In genomic region chr10:99165751-99166282, GRCm38 (mm10) we compare ENCODE assay signal across 8 mouse cellular contexts. TPM values are rescaled to one million over a fixed set of nuclear protein-coding genes. Genes with fewer than 3 reads are reported as not detected.
DNase-seq lines count a peak whose midpoint lies in the region; ATAC-seq lines count a peak whose summit lies in the region.

No protein-coding gene starts in this region.

- 0 out of 2 replicates have a peak, but pooled peaks cover 2% of the 10 kb centered on the region for H3K4me1 ChIP-seq in liver, embryonic 11.5 days (replicated peaks; ENCODE audit: control insufficient read depth, insufficient read depth, low read length)
- peaks cover 6% of the 10 kb centered on the region; the same call in 1 of the 2 replicates for H3K4me1 ChIP-seq in heart, embryonic 11.5 days (ENCODE audit: control insufficient read depth, insufficient read depth, low read length)
- no peaks in the 10 kb centered on the region for H3K4me1 ChIP-seq in midbrain, embryonic 14.5 days (ENCODE audit: control insufficient read depth, insufficient read depth, low read length)

- peak; percentile 57 for ATAC-seq in liver, embryonic 11.5 days (replicated peaks; ENCODE audit: low FRiP score)
- no peak for ATAC-seq in heart, embryonic 11.5 days (replicated peaks; ENCODE audit: insufficient number of reproducible peaks, low FRiP score, low TSS enrichment)
- no peak for ATAC-seq in activated CD4-positive, CD25-positive, alpha-beta regulatory T cell, adult 4 months
- no peak for ATAC-seq in midbrain, embryonic 14.5 days (ENCODE audit: low FRiP score, low TSS enrichment)

- H3K36me3 ChIP-seq in liver, embryonic 11.5 days (ENCODE audit: control insufficient read depth, insufficient read depth, low read length), result no peaks in the 10 kb centered on the region
- no peaks in the 10 kb centered on the region for H3K36me3 ChIP-seq in heart, embryonic 11.5 days (ENCODE audit: control insufficient read depth, insufficient read depth, low read length)
- H3K36me3 ChIP-seq in midbrain, embryonic 14.5 days (ENCODE audit: control insufficient read depth, insufficient read depth, low read length), result no peaks in the 10 kb centered on the region

- H3K27ac ChIP-seq in liver, embryonic 11.5 days (ENCODE audit: low read depth, low read length), result no peak overlapping the region
- peak overlapping the region; percentile 50; the same call in 1 of the 2 replicates for H3K27ac ChIP-seq in heart, embryonic 11.5 days (ENCODE audit: low read depth, low read length)
- no peak overlapping the region for H3K27ac ChIP-seq in midbrain, embryonic 14.5 days (replicated peaks; ENCODE audit: low read depth, low read length)

- no peak overlapping the region for H3K4me3 ChIP-seq in liver, embryonic 11.5 days (ENCODE audit: low read depth, low read length)
- no peak overlapping the region for H3K4me3 ChIP-seq in heart, embryonic 11.5 days (ENCODE audit: low read depth, low read length)
- H3K4me3 ChIP-seq in midbrain, embryonic 14.5 days (replicated peaks; ENCODE audit: low read depth, low read length), result no peak overlapping the region

- 63% methylated on average over 7 of the region's 7 CpGs for WGBS in liver, embryonic 11.5 days
- WGBS in heart, embryonic 11.5 days (ENCODE audit: insufficient replicate concordance), result 61% methylated on average over 7 of the region's 7 CpGs
- 82% methylated on average over 7 of the region's 7 CpGs for WGBS in midbrain, embryonic 14.5 days

- H3K27me3 ChIP-seq in liver, embryonic 11.5 days (replicated peaks; ENCODE audit: control insufficient read depth, insufficient read depth, low read length), result no peaks in the 10 kb centered on the region
- H3K27me3 ChIP-seq in heart, embryonic 11.5 days (ENCODE audit: control insufficient read depth, insufficient read depth, low read length), result no peaks in the 10 kb centered on the region
- H3K27me3 ChIP-seq in midbrain, embryonic 14.5 days (ENCODE audit: control insufficient read depth, insufficient read depth, low read length), result no peaks in the 10 kb centered on the region

- no peak for DNase-seq in liver, embryonic 11.5 days (ENCODE audit: low spot score)
- DNase-seq in liver, result no peak
- peak; percentile 72 for DNase-seq in kidney, postnatal 14 days
- DNase-seq in retina, embryonic 14.5 days (ENCODE audit: low spot score), result peak; percentile 76
- no peak for DNase-seq in midbrain, embryonic 14.5 days
- no peak for DNase-seq in natural killer cell, adult 2 months (ENCODE audit: low spot score in 2 of 2)

- no peaks in the 10 kb centered on the region for H3K9me3 ChIP-seq in liver, embryonic 11.5 days (ENCODE audit: control insufficient read depth, low read length)
- H3K9me3 ChIP-seq in heart, embryonic 11.5 days (replicated peaks; ENCODE audit: control insufficient read depth, low read length), result no peaks in the 10 kb centered on the region
- H3K9me3 ChIP-seq in midbrain, embryonic 14.5 days (ENCODE audit: control insufficient read depth, low read length), result no peaks in the 10 kb centered on the region

- H3K9ac ChIP-seq in liver, embryonic 11.5 days (ENCODE audit: low read depth, low read length), result no peak overlapping the region
- no peak overlapping the region for H3K9ac ChIP-seq in heart, embryonic 11.5 days (ENCODE audit: low read depth, low read length)
- H3K9ac ChIP-seq in midbrain, embryonic 14.5 days (replicated peaks; ENCODE audit: low read length), result no peak overlapping the region

- no peak overlapping the region for H3K4me2 ChIP-seq in liver, embryonic 11.5 days
- no peak overlapping the region for H3K4me2 ChIP-seq in heart, embryonic 11.5 days
- no peak overlapping the region for H3K4me2 ChIP-seq in midbrain, embryonic 14.5 days (ENCODE audit: low read length)

RNA-seq across cellular contexts. Expression of gene Phxr2, which starts 39.7 kb away (rescaled TPM):
- 0.14 TPM in 1 of 2 replicates, not detected in the other for polyA plus RNA-seq in liver, embryonic 11.5 days (2014; fragmentation: Nextera tagmentation; extraction: Ambion mirVana)
- not detected in 2 replicates for polyA plus RNA-seq in heart, embryonic 11.5 days (2014; fragmentation: Nextera tagmentation; extraction: Ambion mirVana)
- polyA plus RNA-seq in activated CD4-positive, CD25-positive, alpha-beta regulatory T cell, adult 4 months (2017; shearing (Covaris generic)), result under 1 TPM in 1 of 2 experiments, not detected in 1; 0.67 TPM
- 0.30 TPM in 1 of 2 replicates, not detected in the other for polyA plus RNA-seq in midbrain, embryonic 14.5 days (2014; fragmentation: Nextera tagmentation; extraction: Ambion mirVana)

RNA-seq across cellular contexts. Expression of gene Galnt4, which starts 57.9 kb away (rescaled TPM):
- 7.0 and 7.8 TPM in 2 replicates for polyA plus RNA-seq in liver, embryonic 11.5 days (2014; fragmentation: Nextera tagmentation; extraction: Ambion mirVana)
- 6.2 and 7.7 TPM in 2 replicates for polyA plus RNA-seq in heart, embryonic 11.5 days (2014; fragmentation: Nextera tagmentation; extraction: Ambion mirVana)
- polyA plus RNA-seq in activated CD4-positive, CD25-positive, alpha-beta regulatory T cell, adult 4 months (2017; shearing (Covaris generic)), result 1 to 10 TPM; 3.0 to 3.1 TPM
- polyA plus RNA-seq in midbrain, embryonic 14.5 days (2014; fragmentation: Nextera tagmentation; extraction: Ambion mirVana), result 2.3 and 3.7 TPM in 2 replicates

RNA-seq across cellular contexts. Expression of gene Poc1b, which starts 59.0 kb away (rescaled TPM):
- polyA plus RNA-seq in liver, embryonic 11.5 days (2014; fragmentation: Nextera tagmentation; extraction: Ambion mirVana), result 19.0 and 20.5 TPM in 2 replicates
- polyA plus RNA-seq in heart, embryonic 11.5 days (2014; fragmentation: Nextera tagmentation; extraction: Ambion mirVana), result 10.3 and 14.2 TPM in 2 replicates
- polyA plus RNA-seq in activated CD4-positive, CD25-positive, alpha-beta regulatory T cell, adult 4 months (2017; shearing (Covaris generic)), result 10 to 100 TPM; 10.4 to 10.8 TPM
- 10.0 and 14.9 TPM in 2 replicates for polyA plus RNA-seq in midbrain, embryonic 14.5 days (2014; fragmentation: Nextera tagmentation; extraction: Ambion mirVana)

Comparison
In these comparisons a context has a peak if more than half of its experiments do, and no peak if none do; other contexts are left out.
1. DNase-seq: peak in kidney, postnatal 14 days (single experiment) and retina, embryonic 14.5 days (single experiment); none in liver, embryonic 11.5 days (single experiment), liver (single experiment), midbrain, embryonic 14.5 days (single experiment) and natural killer cell, adult 2 months (0 of 2).